Mouse (Mus musculus) ES-E14 (cell line): ENCODE results near the gene Lgals9. TPM values are rescaled to one million over a fixed set of nuclear protein-coding genes. Genes with fewer than 3 reads are reported as not detected.

Experiments used
- DNase-seq: peaks from one replicate; pipeline ENCODE4 v3.0.0-alpha.2; 2013; ENCODE audit warnings: low read depth, low spot score
- H3K27ac ChIP-seq: 2 replicates; pipeline ENCODE4 v1.5.1; 2012; ENCODE audit warnings: low read depth, mild to moderate bottlenecking, low read length, moderate library complexity, mixed read lengths; ENCODE audit not compliant: poor library complexity, insufficient read depth, severe bottlenecking
- H3K36me3 ChIP-seq: 2 replicates; pipeline ENCODE4 v1.6.1; 2012; ENCODE audit warnings: mild to moderate bottlenecking, low read length, moderate library complexity, mixed read lengths; ENCODE audit not compliant: control insufficient read depth, poor library complexity, insufficient read depth, severe bottlenecking
- H3K4me1 ChIP-seq, 2 experiments: fragments of 150-350 bp in 1 of 2; sonication (generic) in 1 of 2; 2 replicates each; pipeline ENCODE4 v1.6.1; 2012; ENCODE audit warnings: low read length in 2 of 2, mild to moderate bottlenecking in 1 of 2, mixed read lengths in 1 of 2; ENCODE audit not compliant: control insufficient read depth in 2 of 2, insufficient read depth in 2 of 2, poor library complexity in 1 of 2
- H3K4me3 ChIP-seq, 2 experiments: fragments of 150-350 bp in 1 of 2; sonication (generic) in 1 of 2; 2 replicates each; pipeline ENCODE4 v1.5.1; 2012; ENCODE audit warnings: low read length in 2 of 2, low read depth in 1 of 2, mild to moderate bottlenecking in 1 of 2, mixed read lengths in 1 of 2; ENCODE audit not compliant: insufficient read depth in 1 of 2, poor library complexity in 1 of 2, severe bottlenecking in 1 of 2
- H3K9ac ChIP-seq: 2 replicates; pipeline ENCODE4 v1.6.1; 2012; ENCODE audit warnings: low read depth, mild to moderate bottlenecking, low read length, mixed read lengths; ENCODE audit not compliant: poor library complexity, insufficient read depth, severe bottlenecking
- H3K9me3 ChIP-seq: fragments of 150-350 bp; sonication (generic); 2 replicates; pipeline ENCODE4 v1.6.1; 2012; ENCODE audit warnings: low read depth, mild to moderate bottlenecking, low read length; ENCODE audit not compliant: control insufficient read depth, insufficient read depth
- CHD2 ChIP-seq: IDR thresholded peaks from 2 replicates; pipeline ENCODE4 v1.6.1; 2014; ENCODE audit warnings: mild to moderate bottlenecking, low read depth, low read length, inconsistent platforms
- HCFC1 ChIP-seq: IDR thresholded peaks from 2 replicates; pipeline ENCODE4 v1.6.1; 2012; ENCODE audit warnings: low read length, inconsistent platforms, borderline replicate concordance; ENCODE audit not compliant: insufficient read depth
- MAFK ChIP-seq: IDR thresholded peaks from 2 replicates; pipeline ENCODE4 v1.6.1; 2014; ENCODE audit warnings: mild to moderate bottlenecking, low read depth, low read length, inconsistent platforms; ENCODE audit not compliant: insufficient read depth
- ZC3H11A ChIP-seq: IDR thresholded peaks from 2 replicates; pipeline ENCODE4 v1.6.1; 2012; ENCODE audit warnings: low read depth, mild to moderate bottlenecking, inconsistent platforms, low read length, borderline replicate concordance
- ZNF384 ChIP-seq: IDR thresholded peaks from 2 replicates; pipeline ENCODE4 v1.6.1; 2012; ENCODE audit warnings: low read depth, low read length, inconsistent platforms
- in situ Hi-C, 2 experiments: fragments of 600-800 bp; cut with MboI; formaldehyde crosslinking; loops; one replicate each; pipeline ENCODE4 v1.15.1; 2025; ENCODE audit warnings: low sequenced_read_pairs in 2 of 2, inconsistent platforms in 1 of 2; ENCODE audit not compliant: unreplicated experiment in 2 of 2
- total RNA-seq: library from RNA; depleted of rRNA; stranded (reverse); fragments of 300-350 nt; gene quantifications from 2 replicates; pipeline ENCODE4 v1.2.3, GENCODE M21; 2012

Lgals9 gene
- total RNA-seq, 1 experiment: 8.6 TPM

DNA sequence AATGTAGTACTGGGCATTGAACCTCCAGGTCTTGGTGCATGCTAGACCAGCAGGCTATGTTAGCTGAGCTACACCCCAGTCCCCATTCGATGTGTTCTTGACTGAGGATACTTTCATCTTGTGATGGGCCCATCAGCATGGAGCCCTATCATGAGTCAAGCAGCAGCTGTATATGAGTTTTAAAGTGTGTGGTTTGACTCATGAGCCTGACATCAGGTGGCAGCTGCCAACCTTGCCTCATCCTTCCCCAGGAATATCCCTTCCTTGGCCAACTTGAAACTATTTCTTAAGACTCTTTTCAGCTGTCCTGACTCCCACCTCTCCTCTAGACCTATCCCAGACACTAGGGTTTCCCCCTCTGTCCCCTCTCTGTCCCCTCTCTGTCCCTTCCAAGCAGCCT lies 41.7 kb downstream of the Lgals9 start:
- H3K9ac ChIP-seq: no peak overlapping the region
- in situ Hi-C loops: no loop called here
- TF ChIP-seq ZNF384: no peak
- TF ChIP-seq ZC3H11A: no peak
- TF ChIP-seq MAFK: no peak
- no peak for TF ChIP-seq HCFC1
- no peak for TF ChIP-seq CHD2

DNA sequence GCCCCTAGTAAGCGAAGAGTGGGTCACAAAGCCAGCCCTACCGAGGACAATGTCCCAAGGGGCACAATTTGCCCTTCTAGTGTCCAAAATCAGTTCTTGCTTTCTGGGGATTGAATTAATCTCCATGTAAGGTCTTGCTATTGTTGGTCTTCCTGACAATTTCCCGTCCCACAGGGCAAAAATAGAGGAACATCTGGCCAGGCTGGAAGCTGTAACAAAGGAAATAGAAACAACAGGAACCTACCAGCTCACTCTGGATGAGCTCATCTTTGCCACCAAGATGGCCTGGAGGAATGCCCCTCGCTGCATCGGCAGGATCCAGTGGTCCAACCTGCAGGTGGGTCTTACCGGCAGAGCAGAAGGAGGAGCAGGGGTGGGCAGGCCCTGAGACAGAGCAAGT lies 49.6 kb downstream of the Lgals9 start:
- H3K4me3 ChIP-seq: no peak overlapping the region
- H3K36me3 ChIP-seq: no peaks in the 10 kb centered on the region
- TF ChIP-seq HCFC1 (no peak), CHD2 (no peak), ZC3H11A (no peak), ZNF384 (no peak), MAFK (no peak)
- peaks cover 2% of the 10 kb centered on the region in 2 experiments; a peak in 2 of 4 replicates for H3K4me1 ChIP-seq
- in situ Hi-C loops: no loop called here
- H3K27ac ChIP-seq: no peak overlapping the region
- no peak overlapping the region for H3K9ac ChIP-seq
- DNase-seq: no peak
- no peaks in the 10 kb centered on the region for H3K9me3 ChIP-seq

More for the DNA sequence above, 41.7 kb downstream of the Lgals9 start:
- Histone ChIP-seq H3K4me1 (no peaks in the 10 kb centered on the region), H3K4me3 (no peak overlapping the region), H3K27ac (no peak overlapping the region), H3K9me3 (no peaks in the 10 kb centered on the region), H3K36me3 (no peaks in the 10 kb centered on the region)
- DNase-seq: no peak

DNA sequence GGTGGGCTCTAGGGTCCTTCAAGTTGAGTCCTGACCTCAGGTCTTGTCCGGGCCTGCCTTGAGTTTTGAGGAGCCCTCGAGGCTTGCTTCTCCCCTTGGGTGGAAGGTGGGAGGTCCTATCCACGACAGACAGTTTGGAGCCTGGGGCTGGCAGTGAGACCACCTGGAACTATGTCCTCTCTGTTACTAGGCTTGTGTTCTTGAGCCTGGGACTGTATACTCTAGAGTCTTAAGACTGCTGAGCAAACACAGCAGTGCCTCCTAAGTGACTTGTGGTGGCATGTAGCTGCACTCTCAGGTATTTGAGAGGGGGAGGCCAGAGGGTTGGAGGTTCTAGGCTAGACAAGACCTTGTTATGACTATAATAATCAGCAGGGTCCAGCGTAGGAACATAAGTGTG lies 50.0 kb downstream of the Lgals9 start:
- Histone ChIP-seq H3K4me3 (no peak overlapping the region), H3K4me1 (peaks cover 2% of the 10 kb centered on the region in 2 experiments; a peak in 2 of 4 replicates), H3K36me3 (no peaks in the 10 kb centered on the region), H3K27ac (no peak overlapping the region), H3K9me3 (no peaks in the 10 kb centered on the region), H3K9ac (no peak overlapping the region)
- TF ChIP-seq HCFC1: no peak
- TF ChIP-seq ZNF384: no peak
- no peak for TF ChIP-seq CHD2
- in situ Hi-C loops: no loop called here
- DNase-seq: no peak

DNA sequence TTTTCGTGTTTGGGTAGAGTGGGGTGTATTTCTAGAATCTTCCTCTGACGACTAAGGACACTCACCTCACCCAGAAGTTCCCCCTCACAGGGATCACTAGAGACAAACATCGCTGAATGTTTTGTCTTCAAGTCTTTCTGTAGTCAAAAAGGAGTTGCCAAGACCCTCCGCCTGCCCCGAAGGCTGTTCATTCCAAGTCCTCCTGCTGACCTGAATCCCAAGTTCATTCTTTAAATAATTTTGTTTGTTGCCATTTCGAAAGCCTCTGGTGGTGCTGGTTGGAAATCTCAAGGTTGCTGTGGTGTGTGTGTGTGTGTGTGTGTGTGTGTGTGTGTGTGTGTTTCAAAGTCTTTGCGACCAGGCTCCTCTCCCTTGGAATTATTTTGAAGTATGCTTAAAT lies 50.4 kb downstream of the Lgals9 start:
- H3K4me1 ChIP-seq: peaks cover 2% of the 10 kb centered on the region in 2 experiments; a peak in 2 of 4 replicates
- TF ChIP-seq MAFK: no peak
- H3K27ac ChIP-seq: no peak overlapping the region
- H3K4me3 ChIP-seq: no peak overlapping the region
- no peaks in the 10 kb centered on the region for H3K9me3 ChIP-seq
- no peak for DNase-seq
- H3K9ac ChIP-seq: no peak overlapping the region
- H3K36me3 ChIP-seq: no peaks in the 10 kb centered on the region
- in situ Hi-C loops: no loop called here

DNA sequence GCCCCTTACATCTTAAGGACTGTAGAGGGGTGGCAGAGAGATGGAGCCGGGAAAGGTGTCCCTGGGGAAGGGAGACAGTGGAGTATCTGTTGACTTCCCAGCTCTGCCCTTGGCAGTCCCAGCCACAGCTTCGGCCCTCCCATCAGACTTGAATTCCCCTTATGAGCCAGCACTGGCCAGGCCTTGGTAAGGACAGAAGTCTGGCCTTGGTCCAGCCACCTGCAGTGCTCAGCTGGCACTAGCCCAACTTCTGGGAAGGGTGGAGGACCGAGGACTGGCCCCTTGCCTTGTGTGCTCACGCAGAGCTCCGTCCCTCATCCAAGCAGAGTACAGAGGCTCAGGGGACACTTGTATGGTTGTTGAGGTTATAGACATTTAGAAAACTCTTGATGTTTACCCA lies 55.4 kb downstream of the Lgals9 start:
- in situ Hi-C loops: no loop called here
- TF ChIP-seq MAFK: no peak
- no peak for TF ChIP-seq CHD2
- TF ChIP-seq HCFC1: no peak
- no peak for DNase-seq

More for the DNA sequence above, 55.4 kb downstream of the Lgals9 start:
- Histone ChIP-seq H3K4me1 (peaks cover 2 to 6% of the 10 kb centered on the region in 2 experiments), H3K36me3 (no peaks in the 10 kb centered on the region), H3K27ac (no peak overlapping the region), H3K9ac (no peak overlapping the region), H3K4me3 (no peak overlapping the region), H3K9me3 (no peaks in the 10 kb centered on the region)
